Mouse (Mus musculus): Measurements from ENCODE around the gene Ncam2. TPM values are rescaled to one million over a fixed set of nuclear protein-coding genes. Genes with fewer than 3 reads are reported as not detected.

Ncam2 gene
- polyA plus RNA-seq, 2 experiments, result 0.01 TPM; not detected in 1

GRCm38 (mm10) chr16:81472925-81473324 is 272.4 kb downstream of the Ncam2 start:
- ATAC-seq (ENCODE audit: insufficient read depth) (no peak), DNase-seq (ENCODE audit: low read depth in 3 of 3, low spot score in 3 of 3) (no peak)
- no peaks in the 10 kb centered on the region for H3K4me1 ChIP-seq (replicated peaks; ENCODE audit: control insufficient read depth in 2 of 2, insufficient read depth in 2 of 2, low read length in 1 of 2)
- no peaks in the 10 kb centered on the region for H3K36me3 ChIP-seq (replicated peaks; ENCODE audit: control insufficient read depth, insufficient read depth, low read depth)
- 26% methylated on average over 1 of the region's 1 CpGs for WGBS (ENCODE audit: insufficient replicate concordance)
- no peaks in the 10 kb centered on the region for H3K9me3 ChIP-seq (ENCODE audit: control insufficient read depth, low read length)
- no peak overlapping the region for H3K9ac ChIP-seq (replicated peaks)
- no peaks in the 10 kb centered on the region for H3K27me3 ChIP-seq (ENCODE audit: control insufficient read depth, insufficient read depth, low read length)
- no peak overlapping the region for H3K4me2 ChIP-seq (ENCODE audit: low read depth)
- no peak overlapping the region for H3K27ac ChIP-seq
- no peak overlapping the region for H3K4me3 ChIP-seq (ENCODE audit: insufficient read depth in 1 of 2, low read depth in 2 of 2, low read length in 2 of 2)
- TF ChIP-seq EP300 (IDR thresholded peaks at IDR 0.05; ENCODE audit: low read depth), result no peak

GRCm38 (mm10) chr16:81481058-81481457 is 280.6 kb downstream of the Ncam2 start:
- Histone ChIP-seq H3K27ac (no peak overlapping the region), H3K4me3 (ENCODE audit: insufficient read depth in 1 of 2, low read depth in 2 of 2, low read length in 2 of 2) (no peak overlapping the region), H3K27me3 (ENCODE audit: control insufficient read depth, insufficient read depth, low read length) (no peaks in the 10 kb centered on the region), H3K4me2 (ENCODE audit: low read depth) (no peak overlapping the region), H3K4me1 (replicated peaks; ENCODE audit: control insufficient read depth in 2 of 2, insufficient read depth in 2 of 2, low read length in 1 of 2) (no peaks in the 10 kb centered on the region), H3K9me3 (ENCODE audit: control insufficient read depth, low read length) (no peaks in the 10 kb centered on the region), H3K36me3 (replicated peaks; ENCODE audit: control insufficient read depth, insufficient read depth, low read depth) (no peaks in the 10 kb centered on the region), H3K9ac (replicated peaks) (no peak overlapping the region)
- DNase-seq (ENCODE audit: low read depth in 3 of 3, low spot score in 3 of 3) (no peak), ATAC-seq (ENCODE audit: insufficient read depth) (no peak)
- TF ChIP-seq CTCF (IDR thresholded peaks at IDR 0.05; ENCODE audit: low read depth) (no peak), EP300 (IDR thresholded peaks at IDR 0.05; ENCODE audit: low read depth) (no peak)

- H3K9me3 ChIP-seq (ENCODE audit: control insufficient read depth, low read length), result no peaks in the 10 kb centered on the region
- no peak for TF ChIP-seq EP300 (IDR thresholded peaks at IDR 0.05; ENCODE audit: low read depth)
- no peak for TF ChIP-seq CTCF (IDR thresholded peaks at IDR 0.05; ENCODE audit: low read depth)
- no peak for ATAC-seq (ENCODE audit: insufficient read depth)
- no peak overlapping the region for H3K4me2 ChIP-seq (ENCODE audit: low read depth)
- H3K27me3 ChIP-seq (ENCODE audit: control insufficient read depth, insufficient read depth, low read length), result no peaks in the 10 kb centered on the region
- 62% methylated on average over 2 of the region's 2 CpGs for WGBS (ENCODE audit: insufficient replicate concordance)
- no peak for DNase-seq (ENCODE audit: low read depth in 3 of 3, low spot score in 3 of 3)
- no peak overlapping the region for H3K9ac ChIP-seq (replicated peaks)
- H3K36me3 ChIP-seq (replicated peaks; ENCODE audit: control insufficient read depth, insufficient read depth, low read depth), result no peaks in the 10 kb centered on the region
- H3K27ac ChIP-seq, result no peak overlapping the region
- H3K4me3 ChIP-seq (ENCODE audit: insufficient read depth in 1 of 2, low read depth in 2 of 2, low read length in 2 of 2), result no peak overlapping the region
- no peaks in the 10 kb centered on the region for H3K4me1 ChIP-seq (replicated peaks; ENCODE audit: control insufficient read depth in 2 of 2, insufficient read depth in 2 of 2, low read length in 1 of 2)
These were observed 295.6 kb downstream of the Ncam2 start for GRCm38 (mm10) chr16:81496111-81496510.

- Histone ChIP-seq H3K9ac (replicated peaks) (no peak overlapping the region), H3K27ac (no peak overlapping the region), H3K9me3 (ENCODE audit: control insufficient read depth, low read length) (no peaks in the 10 kb centered on the region), H3K4me3 (ENCODE audit: insufficient read depth in 1 of 2, low read depth in 2 of 2, low read length in 2 of 2) (no peak overlapping the region), H3K4me1 (replicated peaks; ENCODE audit: control insufficient read depth in 2 of 2, insufficient read depth in 2 of 2, low read length in 1 of 2) (no peaks in the 10 kb centered on the region), H3K4me2 (ENCODE audit: low read depth) (no peak overlapping the region), H3K27me3 (ENCODE audit: control insufficient read depth, insufficient read depth, low read length) (no peaks in the 10 kb centered on the region), H3K36me3 (replicated peaks; ENCODE audit: control insufficient read depth, insufficient read depth, low read depth) (no peaks in the 10 kb centered on the region)
- TF ChIP-seq CTCF (IDR thresholded peaks at IDR 0.05; ENCODE audit: low read depth), result no peak
- TF ChIP-seq EP300 (IDR thresholded peaks at IDR 0.05; ENCODE audit: low read depth), result no peak
- 62% methylated on average over 2 of the region's 2 CpGs for WGBS (ENCODE audit: insufficient replicate concordance)
- ATAC-seq (ENCODE audit: insufficient read depth), result no peak
- no peak for DNase-seq (ENCODE audit: low read depth in 3 of 3, low spot score in 3 of 3)
These were observed 302.1 kb downstream of the Ncam2 start for GRCm38 (mm10) chr16:81502578-81502977.

- 57% methylated on average over 3 of the region's 3 CpGs for WGBS (ENCODE audit: insufficient replicate concordance)
- H3K4me3 ChIP-seq (ENCODE audit: insufficient read depth in 1 of 2, low read depth in 2 of 2, low read length in 2 of 2), result no peak overlapping the region
- no peaks in the 10 kb centered on the region for H3K9me3 ChIP-seq (ENCODE audit: control insufficient read depth, low read length)
- no peaks in the 10 kb centered on the region for H3K27me3 ChIP-seq (ENCODE audit: control insufficient read depth, insufficient read depth, low read length)
- H3K36me3 ChIP-seq (replicated peaks; ENCODE audit: control insufficient read depth, insufficient read depth, low read depth), result no peaks in the 10 kb centered on the region
- no peak for TF ChIP-seq CTCF (IDR thresholded peaks at IDR 0.05; ENCODE audit: low read depth)
- no peak for TF ChIP-seq EP300 (IDR thresholded peaks at IDR 0.05; ENCODE audit: low read depth)
- H3K9ac ChIP-seq (replicated peaks), result no peak overlapping the region
- no peaks in the 10 kb centered on the region for H3K4me1 ChIP-seq (replicated peaks; ENCODE audit: control insufficient read depth in 2 of 2, insufficient read depth in 2 of 2, low read length in 1 of 2)
- DNase-seq (ENCODE audit: low read depth in 3 of 3, low spot score in 3 of 3) (no peak), ATAC-seq (ENCODE audit: insufficient read depth) (no peak)
- no peak overlapping the region for H3K27ac ChIP-seq
- no peak overlapping the region for H3K4me2 ChIP-seq (ENCODE audit: low read depth)
These were observed 335.7 kb downstream of the Ncam2 start for GRCm38 (mm10) chr16:81536230-81536629.
